Mouse (Mus musculus): ENCODE data around the gene Lmx1a. TPM values are rescaled to one million over a fixed set of nuclear protein-coding genes. Genes with fewer than 3 reads are reported as not detected.

Gene Lmx1a
- polyA plus RNA-seq, 1 experiment: not detected

- no peak overlapping the region for H3K27ac ChIP-seq (ENCODE audit: insufficient read depth, low read length)
- H3K4me3 ChIP-seq (ENCODE audit: insufficient read depth, low read length): no peak overlapping the region
- no peaks in the 10 kb centered on the region for H3K4me1 ChIP-seq (ENCODE audit: control insufficient read depth, insufficient read depth, low read length)
- TF ChIP-seq CTCF (IDR thresholded peaks at IDR 0.05; ENCODE audit: borderline replicate concordance, insufficient read depth, low read length): no peak
- no peak for TF ChIP-seq POLR2A (IDR thresholded peaks at IDR 0.05; ENCODE audit: low read depth, low read length)
These were observed 3.6 kb downstream of the Lmx1a start for GRCm38 (mm10) chr1:167692683-167693045.

GRCm38 (mm10) chr1:167693499-167694240, 4.6 kb downstream of the Lmx1a start:
- no peak overlapping the region for H3K27ac ChIP-seq (ENCODE audit: insufficient read depth, low read length)
- TF ChIP-seq POLR2A (IDR thresholded peaks at IDR 0.05; ENCODE audit: low read depth, low read length) (no peak), CTCF (IDR thresholded peaks at IDR 0.05; ENCODE audit: borderline replicate concordance, insufficient read depth, low read length) (no peak)
- no peak overlapping the region for H3K4me3 ChIP-seq (ENCODE audit: insufficient read depth, low read length)
- H3K4me1 ChIP-seq (ENCODE audit: control insufficient read depth, insufficient read depth, low read length): no peaks in the 10 kb centered on the region

- TF ChIP-seq CTCF (IDR thresholded peaks at IDR 0.05; ENCODE audit: borderline replicate concordance, insufficient read depth, low read length) (no peak), POLR2A (IDR thresholded peaks at IDR 0.05; ENCODE audit: low read depth, low read length) (no peak)
- H3K4me3 ChIP-seq (ENCODE audit: insufficient read depth, low read length): no peak overlapping the region
- H3K27ac ChIP-seq (ENCODE audit: insufficient read depth, low read length): no peak overlapping the region
- H3K4me1 ChIP-seq (ENCODE audit: control insufficient read depth, insufficient read depth, low read length): no peaks in the 10 kb centered on the region
These were observed 5.7 kb downstream of the Lmx1a start for GRCm38 (mm10) chr1:167694731-167695130.

- H3K4me3 ChIP-seq (ENCODE audit: insufficient read depth, low read length): no peak overlapping the region
- no peaks in the 10 kb centered on the region for H3K4me1 ChIP-seq (ENCODE audit: control insufficient read depth, insufficient read depth, low read length)
- H3K27ac ChIP-seq (ENCODE audit: insufficient read depth, low read length): no peak overlapping the region
- TF ChIP-seq POLR2A (IDR thresholded peaks at IDR 0.05; ENCODE audit: low read depth, low read length): no peak
- TF ChIP-seq CTCF (IDR thresholded peaks at IDR 0.05; ENCODE audit: borderline replicate concordance, insufficient read depth, low read length): no peak
These were observed 6.9 kb downstream of the Lmx1a start for GRCm38 (mm10) chr1:167695910-167696459.

GRCm38 (mm10) chr1:167699706-167700105, 10.7 kb downstream of the Lmx1a start:
- no peak overlapping the region for H3K4me3 ChIP-seq (ENCODE audit: insufficient read depth, low read length)
- TF ChIP-seq CTCF (IDR thresholded peaks at IDR 0.05; ENCODE audit: borderline replicate concordance, insufficient read depth, low read length) (no peak), POLR2A (IDR thresholded peaks at IDR 0.05; ENCODE audit: low read depth, low read length) (no peak)
- H3K4me1 ChIP-seq (ENCODE audit: control insufficient read depth, insufficient read depth, low read length): no peaks in the 10 kb centered on the region
- H3K27ac ChIP-seq (ENCODE audit: insufficient read depth, low read length): no peak overlapping the region

- TF ChIP-seq CTCF (IDR thresholded peaks at IDR 0.05; ENCODE audit: borderline replicate concordance, insufficient read depth, low read length) (no peak), POLR2A (IDR thresholded peaks at IDR 0.05; ENCODE audit: low read depth, low read length) (no peak)
These were observed 11.2 kb downstream of the Lmx1a start for GRCm38 (mm10) chr1:167700221-167700620.

GRCm38 (mm10) chr1:167705527-167705926, 16.5 kb downstream of the Lmx1a start:
- no peak overlapping the region for H3K4me3 ChIP-seq (ENCODE audit: insufficient read depth, low read length)
- TF ChIP-seq POLR2A (IDR thresholded peaks at IDR 0.05; ENCODE audit: low read depth, low read length) (no peak), CTCF (IDR thresholded peaks at IDR 0.05; ENCODE audit: borderline replicate concordance, insufficient read depth, low read length) (no peak)
- H3K27ac ChIP-seq (ENCODE audit: insufficient read depth, low read length): no peak overlapping the region
- no peaks in the 10 kb centered on the region for H3K4me1 ChIP-seq (ENCODE audit: control insufficient read depth, insufficient read depth, low read length)

More at GRCm38 (mm10) chr1:167700221-167700620, 11.2 kb downstream of the Lmx1a start:
- H3K4me1 ChIP-seq (ENCODE audit: control insufficient read depth, insufficient read depth, low read length): no peaks in the 10 kb centered on the region
- H3K4me3 ChIP-seq (ENCODE audit: insufficient read depth, low read length): no peak overlapping the region
- H3K27ac ChIP-seq (ENCODE audit: insufficient read depth, low read length): no peak overlapping the region

GRCm38 (mm10) chr1:167708761-167709160, 19.7 kb downstream of the Lmx1a start:
- Histone ChIP-seq H3K4me3 (ENCODE audit: insufficient read depth, low read length) (no peak overlapping the region), H3K27ac (ENCODE audit: insufficient read depth, low read length) (no peak overlapping the region), H3K4me1 (ENCODE audit: control insufficient read depth, insufficient read depth, low read length) (no peaks in the 10 kb centered on the region)
- TF ChIP-seq CTCF (IDR thresholded peaks at IDR 0.05; ENCODE audit: borderline replicate concordance, insufficient read depth, low read length) (no peak), POLR2A (IDR thresholded peaks at IDR 0.05; ENCODE audit: low read depth, low read length) (no peak)

- no peak for TF ChIP-seq POLR2A (IDR thresholded peaks at IDR 0.05; ENCODE audit: low read depth, low read length)
- no peak overlapping the region for H3K4me3 ChIP-seq (ENCODE audit: insufficient read depth, low read length)
- no peak overlapping the region for H3K27ac ChIP-seq (ENCODE audit: insufficient read depth, low read length)
- H3K4me1 ChIP-seq (ENCODE audit: control insufficient read depth, insufficient read depth, low read length): no peaks in the 10 kb centered on the region
These were observed 26.8 kb downstream of the Lmx1a start for GRCm38 (mm10) chr1:167715730-167716341.

GRCm38 (mm10) chr1:167734471-167734870, 45.4 kb downstream of the Lmx1a start:
- Histone ChIP-seq H3K4me3 (ENCODE audit: insufficient read depth, low read length) (no peak overlapping the region), H3K4me1 (ENCODE audit: control insufficient read depth, insufficient read depth, low read length) (no peaks in the 10 kb centered on the region), H3K27ac (ENCODE audit: insufficient read depth, low read length) (no peak overlapping the region)
- TF ChIP-seq POLR2A (IDR thresholded peaks at IDR 0.05; ENCODE audit: low read depth, low read length): no peak
- no peak for TF ChIP-seq CTCF (IDR thresholded peaks at IDR 0.05; ENCODE audit: borderline replicate concordance, insufficient read depth, low read length)
